Mouse (Mus musculus) liver, embryonic 11.5 days (tissue): Measurements from ENCODE around the gene Gm12248. TPM values are rescaled to one million over a fixed set of nuclear protein-coding genes. Genes with fewer than 3 reads are reported as not detected.

Experiments used
- ATAC-seq: fragments of 200-750 bp; cut with Nextera tagmentation; replicated peaks from 2 replicates; pipeline ENCODE4 v1.8.0; 2017; ENCODE audit warnings: moderate number of reproducible peaks, mild to moderate bottlenecking, moderate TSS enrichment, moderate library complexity; ENCODE audit not compliant: low FRiP score
- DNase-seq: peaks from one replicate; pipeline ENCODE4 v3.0.0-alpha.2; 2017; ENCODE audit warnings: low spot score
- H3K27ac ChIP-seq: fragments of 300-500 bp; sonication (generic); 2 replicates; pipeline ENCODE4 v1.5.1; 2014; ENCODE audit warnings: mild to moderate bottlenecking, low read depth, low read length, control low read depth
- H3K27me3 ChIP-seq: fragments of 300-500 bp; sonication (generic); replicated peaks from 2 replicates; pipeline ENCODE4 v1.6.1; 2014; ENCODE audit warnings: low read length, mixed read lengths; ENCODE audit not compliant: control insufficient read depth, insufficient read depth
- H3K36me3 ChIP-seq: fragments of 300-500 bp; sonication (generic); 2 replicates; pipeline ENCODE4 v1.6.1; 2014; ENCODE audit warnings: mild to moderate bottlenecking, low read length, moderate library complexity, mixed read lengths; ENCODE audit not compliant: control insufficient read depth, insufficient read depth
- H3K4me1 ChIP-seq: fragments of 300-500 bp; sonication (generic); replicated peaks from 2 replicates; pipeline ENCODE4 v1.6.1; 2014; ENCODE audit warnings: low read length, mixed read lengths; ENCODE audit not compliant: control insufficient read depth, insufficient read depth
- H3K4me2 ChIP-seq: fragments of 300-500 bp; sonication (generic); 2 replicates; pipeline ENCODE4 v1.6.1; 2014; ENCODE audit warnings: mild to moderate bottlenecking, control low read depth, moderate library complexity
- H3K4me3 ChIP-seq: fragments of 300-500 bp; sonication (generic); 2 replicates; pipeline ENCODE4 v1.5.1; 2014; ENCODE audit warnings: low read depth, low read length, control low read depth
- H3K9ac ChIP-seq: fragments of 300-500 bp; sonication (generic); 2 replicates; pipeline ENCODE4 v1.6.1; 2014; ENCODE audit warnings: low read depth, low read length, control low read depth
- H3K9me3 ChIP-seq: fragments of 300-500 bp; sonication (generic); 2 replicates; pipeline ENCODE4 v1.6.1; 2016; ENCODE audit warnings: low read length, inconsistent platforms, mixed read lengths; ENCODE audit not compliant: control insufficient read depth
- WGBS: fragments of 180-500 bp; shearing (Covaris S2); extraction: QIAGEN DNeasy Blood & Tissue Kit; methylation state at CpG from one replicate; pipeline ENCODE4 v1.1.7; 2014; 5-methylcytosine and 5-hydroxymethylcytosine counted together
- polyA plus RNA-seq: library from polyadenylated mRNA; unstranded; fragments of >200 nt; fragmentation: Nextera tagmentation; extraction: Ambion mirVana; gene quantifications from 2 replicates; pipeline ENCODE4 v1.2.1, GENCODE M21; 2014

The Gm12248 gene
- polyA plus RNA-seq, 1 experiment from 2014 or later: not detected

GRCm38 (mm10) chr11:58039027-58039426 lies 53.9 kb downstream of the Gm12248 start:
- H3K27me3 ChIP-seq: no peaks in the 10 kb centered on the region
- H3K9ac ChIP-seq: no peak overlapping the region
- H3K4me2 ChIP-seq: no peak overlapping the region
- H3K9me3 ChIP-seq: no peaks in the 10 kb centered on the region
- 53% methylated on average over 1 of the region's 1 CpGs for WGBS
- H3K4me3 ChIP-seq: no peak overlapping the region
- H3K4me1 ChIP-seq: peaks cover 10% of the 10 kb centered on the region
- no peak for DNase-seq
- H3K36me3 ChIP-seq: peaks cover 9% of the 10 kb centered on the region
- 0 out of 2 replicates have a peak, but pooled peaks have one; percentile 42 for ATAC-seq
- H3K27ac ChIP-seq: no peak overlapping the region

- Histone ChIP-seq H3K4me2 (no peak overlapping the region), H3K36me3 (no peaks in the 10 kb centered on the region; the same call in 1 of the 2 replicates), H3K4me1 (peaks cover 56% of the 10 kb centered on the region), H3K9me3 (no peaks in the 10 kb centered on the region), H3K27me3 (no peaks in the 10 kb centered on the region), H3K27ac (no peak overlapping the region), H3K4me3 (no peak overlapping the region), H3K9ac (no peak overlapping the region)
- ATAC-seq (no peak), DNase-seq (no peak)
- 50% methylated on average over 3 of the region's 3 CpGs for whole genome bisulfite sequencing
Measured at GRCm38 (mm10) chr11:58033635-58034034, 59.3 kb downstream of the Gm12248 start.

GRCm38 (mm10) chr11:58031176-58031575 lies 61.8 kb downstream of the Gm12248 start:
- Histone ChIP-seq H3K27me3 (no peaks in the 10 kb centered on the region), H3K36me3 (no peaks in the 10 kb centered on the region; the same call in 1 of the 2 replicates), H3K4me3 (no peak overlapping the region), H3K9ac (no peak overlapping the region), H3K4me1 (peaks cover 64% of the 10 kb centered on the region), H3K4me2 (no peak overlapping the region), H3K27ac (no peak overlapping the region), H3K9me3 (no peaks in the 10 kb centered on the region)
- ATAC-seq (no peak), DNase-seq (no peak)
- 58% methylated on average over 6 of the region's 6 CpGs for WGBS

- no peaks in the 10 kb centered on the region for H3K27me3 ChIP-seq
- H3K9me3 ChIP-seq: no peaks in the 10 kb centered on the region
- H3K36me3 ChIP-seq: no peaks in the 10 kb centered on the region; the same call in 1 of the 2 replicates
- H3K4me2 ChIP-seq: no peak overlapping the region
- H3K4me1 ChIP-seq: peaks cover 63% of the 10 kb centered on the region
- no peak overlapping the region for H3K27ac ChIP-seq
- ATAC-seq (no peak), DNase-seq (no peak)
- no peak overlapping the region for H3K9ac ChIP-seq
- WGBS: 58% methylated on average over 2 of the region's 2 CpGs
- H3K4me3 ChIP-seq: no peak overlapping the region
Measured at GRCm38 (mm10) chr11:58029869-58030268, 63.1 kb downstream of the Gm12248 start.

- DNase-seq (no peak), ATAC-seq (no peak)
- Histone ChIP-seq H3K9me3 (no peaks in the 10 kb centered on the region), H3K36me3 (no peaks in the 10 kb centered on the region; the same call in 1 of the 2 replicates), H3K27ac (no peak overlapping the region; the same call in 1 of the 2 replicates), H3K4me1 (peaks cover 68% of the 10 kb centered on the region), H3K9ac (no peak overlapping the region), H3K4me2 (no peak overlapping the region), H3K4me3 (no peak overlapping the region), H3K27me3 (no peaks in the 10 kb centered on the region)
- 85% methylated on average over 1 of the region's 1 CpGs for WGBS
Measured at GRCm38 (mm10) chr11:58028981-58029380, 64.0 kb downstream of the Gm12248 start.

- Histone ChIP-seq H3K4me2 (no peak overlapping the region), H3K9me3 (no peaks in the 10 kb centered on the region), H3K27me3 (no peaks in the 10 kb centered on the region), H3K36me3 (no peaks in the 10 kb centered on the region; the same call in 1 of the 2 replicates), H3K4me3 (no peak overlapping the region), H3K9ac (no peak overlapping the region), H3K4me1 (peaks cover 58% of the 10 kb centered on the region), H3K27ac (no peak overlapping the region)
- ATAC-seq (no peak), DNase-seq (no peak)
- WGBS: 71% methylated on average over 1 of the region's 1 CpGs
Measured at GRCm38 (mm10) chr11:58026860-58027259, 66.1 kb downstream of the Gm12248 start.

GRCm38 (mm10) chr11:58026337-58026736 lies 66.6 kb downstream of the Gm12248 start:
- Histone ChIP-seq H3K9me3 (no peaks in the 10 kb centered on the region), H3K9ac (no peak overlapping the region), H3K27ac (no peak overlapping the region), H3K4me1 (peaks cover 58% of the 10 kb centered on the region), H3K27me3 (no peaks in the 10 kb centered on the region), H3K4me3 (no peak overlapping the region), H3K36me3 (no peaks in the 10 kb centered on the region; the same call in 1 of the 2 replicates), H3K4me2 (no peak overlapping the region)
- WGBS: 41% methylated on average over 3 of the region's 3 CpGs
- ATAC-seq: no peak
- DNase-seq: no peak

GRCm38 (mm10) chr11:58025881-58026280 lies 67.1 kb downstream of the Gm12248 start:
- H3K4me1 ChIP-seq: peaks cover 58% of the 10 kb centered on the region
- no peak for ATAC-seq

GRCm38 (mm10) chr11:58024671-58025070 lies 68.3 kb downstream of the Gm12248 start:
- H3K36me3 ChIP-seq: no peaks in the 10 kb centered on the region; the same call in 1 of the 2 replicates
- no peak overlapping the region for H3K4me2 ChIP-seq
- H3K4me3 ChIP-seq: no peak overlapping the region
- WGBS: 65% methylated on average over 2 of the region's 2 CpGs
- H3K9me3 ChIP-seq: no peaks in the 10 kb centered on the region
- no peaks in the 10 kb centered on the region for H3K27me3 ChIP-seq
- no peak for ATAC-seq
- H3K27ac ChIP-seq: no peak overlapping the region
- peaks cover 58% of the 10 kb centered on the region for H3K4me1 ChIP-seq
- DNase-seq: no peak
- no peak overlapping the region for H3K9ac ChIP-seq

More at GRCm38 (mm10) chr11:58025881-58026280, 67.1 kb downstream of the Gm12248 start:
- no peak for DNase-seq
- H3K4me3 ChIP-seq: no peak overlapping the region
- no peak overlapping the region for H3K27ac ChIP-seq
- no peaks in the 10 kb centered on the region for H3K27me3 ChIP-seq
- H3K4me2 ChIP-seq: no peak overlapping the region
- no peaks in the 10 kb centered on the region; the same call in 1 of the 2 replicates for H3K36me3 ChIP-seq
- H3K9ac ChIP-seq: no peak overlapping the region
- WGBS: 71% methylated on average over 4 of the region's 4 CpGs
- no peaks in the 10 kb centered on the region for H3K9me3 ChIP-seq
